Mouse (Mus musculus) C2C12 (cell line): ENCODE data around the gene Tkt. TPM values are rescaled to one million over a fixed set of nuclear protein-coding genes. Genes with fewer than 3 reads are reported as not detected.

Experiments used
- H3K27me3 ChIP-seq: one replicate; pipeline ENCODE4 v1.6.1; 2011; ENCODE audit not compliant: control insufficient read depth, insufficient read depth, insufficient read length
- H3K36me3 ChIP-seq: one replicate; pipeline ENCODE4 v1.6.1; 2011; ENCODE audit not compliant: control insufficient read depth, insufficient read depth
- H3K4me3 ChIP-seq: one replicate; pipeline ENCODE4 v1.5.1; 2011; ENCODE audit warnings: mild to moderate bottlenecking, control low read depth; ENCODE audit not compliant: poor library complexity, insufficient read depth, severe bottlenecking
- H3K79me2 ChIP-seq: one replicate; pipeline ENCODE4 v1.6.1; 2011; ENCODE audit not compliant: control insufficient read depth, insufficient read depth
- H3K79me3 ChIP-seq: one replicate; pipeline ENCODE4 v1.6.1; 2011; ENCODE audit warnings: low read depth, control low read depth
- H3ac ChIP-seq: one replicate; pipeline ENCODE3; 2011; ENCODE audit warnings: low read depth; ENCODE audit not compliant: control insufficient read depth, insufficient read length
- CEBPB ChIP-seq: IDR thresholded peaks from one replicate; pipeline ENCODE4 v1.6.1; 2011; ENCODE audit warnings: low read depth, mild to moderate bottlenecking, control low read depth, moderate library complexity
- CTCF ChIP-seq: IDR thresholded peaks from one replicate; pipeline ENCODE4 v1.5.1; 2011; ENCODE audit not compliant: control insufficient read depth, insufficient read depth, insufficient read length
- FOSL1 ChIP-seq: IDR thresholded peaks from one replicate; pipeline ENCODE4 v1.8.0; 2011; ENCODE audit warnings: mild to moderate bottlenecking, low read length; ENCODE audit not compliant: poor library complexity, insufficient read depth, severe bottlenecking
- MAX ChIP-seq: IDR thresholded peaks from one replicate; pipeline ENCODE4 v1.6.1; 2011; ENCODE audit warnings: mild to moderate bottlenecking, control low read depth
- MYOD1 ChIP-seq: IDR thresholded peaks from one replicate; pipeline ENCODE4 v1.6.1; 2011; ENCODE audit warnings: low read depth; ENCODE audit not compliant: control insufficient read depth, insufficient read length
- MYOG ChIP-seq: IDR thresholded peaks from one replicate; pipeline ENCODE4 v1.6.1; 2011; ENCODE audit not compliant: control insufficient read depth, insufficient read length; ENCODE audit errors: extremely low read depth
- USF1 ChIP-seq: IDR thresholded peaks from one replicate; pipeline ENCODE4 v1.6.1; 2011; ENCODE audit warnings: low read depth, mild to moderate bottlenecking, control low read depth, moderate library complexity
- polyA plus RNA-seq: library from polyadenylated mRNA; unstranded; fragments of >200 nt; fragmentation: generic; extraction: Trizol; gene quantifications from one replicate; pipeline ENCODE4 v1.2.1, GENCODE M21; 2012; ENCODE audit warnings: missing spikeins

Gene Tkt
- polyA plus RNA-seq, 1 experiment = 86.5 TPM

DNA sequence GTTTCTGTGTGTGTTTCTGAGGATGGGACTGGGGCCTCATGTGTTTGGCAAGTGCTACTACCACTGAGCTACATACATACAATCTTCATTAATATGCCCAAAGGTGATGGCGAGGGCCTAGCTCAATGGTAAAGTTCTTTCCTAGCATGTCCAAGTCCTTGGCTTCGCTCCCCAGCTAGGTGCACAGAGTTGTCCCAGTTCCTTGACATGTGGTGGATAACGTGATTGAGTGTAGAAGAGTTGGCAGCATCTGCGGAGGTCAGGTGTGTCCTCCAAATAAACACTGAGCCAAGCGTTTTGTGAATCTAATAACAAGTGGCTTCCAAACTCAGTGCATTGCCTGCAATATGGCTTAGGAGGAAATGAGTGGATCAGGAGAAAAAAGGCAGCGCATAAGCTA, 18.2 kb downstream of the Tkt start:
- Histone ChIP-seq H3K79me3 (no peaks in the 10 kb centered on the region), H3K27me3 (no peaks in the 10 kb centered on the region), H3K4me3 (no peak overlapping the region), H3K79me2 (peaks cover 4% of the 10 kb centered on the region), H3K36me3 (peaks cover 88% of the 10 kb centered on the region), H3ac (no peak overlapping the region)
- TF ChIP-seq FOSL1 (no peak), MAX (no peak), CEBPB (no peak), MYOG (no peak), MYOD1 (no peak), CTCF (no peak), USF1 (no peak)

GRCm38 (mm10) chr14:30568016-30568415, 19.9 kb downstream of the Tkt start:
- Histone ChIP-seq H3ac (no peak overlapping the region), H3K4me3 (no peak overlapping the region), H3K27me3 (no peaks in the 10 kb centered on the region), H3K79me2 (peaks cover 4% of the 10 kb centered on the region), H3K79me3 (no peaks in the 10 kb centered on the region), H3K36me3 (peaks cover 94% of the 10 kb centered on the region)
- TF ChIP-seq MYOG (no peak), MAX (no peak), CEBPB (no peak), FOSL1 (no peak), MYOD1 (no peak), USF1 (no peak), CTCF (no peak)

DNA sequence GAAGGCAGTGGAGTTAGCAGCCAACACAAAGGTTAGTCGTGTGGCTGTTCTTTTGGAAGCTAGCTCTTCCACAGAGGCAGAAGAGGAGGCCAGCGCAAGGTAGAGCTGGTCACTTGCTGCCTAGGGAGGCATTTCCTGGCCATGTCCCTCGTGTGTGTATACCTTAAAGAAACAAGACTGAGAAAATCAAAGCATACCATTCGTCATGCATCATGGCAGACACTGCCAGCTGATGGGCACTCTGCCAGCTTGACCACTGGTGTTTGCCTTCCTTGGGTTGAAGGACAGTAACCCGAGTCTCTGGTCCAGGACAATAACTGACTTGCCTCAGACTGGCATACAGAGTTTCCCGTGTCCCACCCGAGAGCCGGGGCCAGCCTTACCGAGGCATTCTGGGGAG, 22.1 kb downstream of the Tkt start:
- H3ac ChIP-seq = no peak overlapping the region
- TF ChIP-seq MYOD1 (peak; percentile 49), CEBPB (no peak)
- H3K27me3 ChIP-seq = no peaks in the 10 kb centered on the region
- H3K79me3 ChIP-seq = no peaks in the 10 kb centered on the region
- no peak overlapping the region for H3K4me3 ChIP-seq
- H3K79me2 ChIP-seq = no peaks in the 10 kb centered on the region
- H3K36me3 ChIP-seq = peaks cover 94% of the 10 kb centered on the region

GRCm38 (mm10) chr14:30572253-30572652, 24.1 kb downstream of the Tkt start:
- H3K4me3 ChIP-seq = no peak overlapping the region
- H3K79me3 ChIP-seq = no peaks in the 10 kb centered on the region
- no peak overlapping the region for H3ac ChIP-seq
- H3K36me3 ChIP-seq = peaks cover 88% of the 10 kb centered on the region
- H3K79me2 ChIP-seq = no peaks in the 10 kb centered on the region
- TF ChIP-seq CTCF (no peak), CEBPB (no peak), MYOG (no peak)
- H3K27me3 ChIP-seq = no peaks in the 10 kb centered on the region

DNA sequence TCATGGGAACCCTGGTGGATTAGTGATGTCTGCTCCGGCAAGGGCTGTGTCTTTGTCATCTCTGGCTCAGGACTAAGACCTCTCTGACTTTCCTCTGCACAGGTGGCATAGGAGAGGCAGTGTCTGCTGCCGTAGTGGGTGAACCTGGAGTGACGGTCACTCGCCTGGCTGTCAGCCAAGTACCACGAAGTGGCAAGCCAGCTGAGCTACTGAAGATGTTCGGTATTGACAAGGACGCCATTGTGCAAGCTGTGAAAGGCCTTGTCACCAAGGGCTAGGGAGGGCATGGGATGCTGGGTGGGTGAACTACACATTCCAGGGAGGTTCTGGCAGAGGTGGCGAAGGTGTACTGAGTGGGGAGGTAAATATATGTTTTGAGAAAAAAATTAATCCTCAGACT, 25.1 kb downstream of the Tkt start:
- H3ac ChIP-seq = no peak overlapping the region
- TF ChIP-seq FOSL1 (no peak), MYOD1 (no peak), MYOG (no peak), MAX (no peak), CEBPB (no peak), CTCF (no peak), USF1 (no peak)
- no peaks in the 10 kb centered on the region for H3K79me3 ChIP-seq
- H3K4me3 ChIP-seq = no peak overlapping the region
- no peaks in the 10 kb centered on the region for H3K27me3 ChIP-seq
- H3K79me2 ChIP-seq = no peaks in the 10 kb centered on the region
- H3K36me3 ChIP-seq = peaks cover 79% of the 10 kb centered on the region

DNA sequence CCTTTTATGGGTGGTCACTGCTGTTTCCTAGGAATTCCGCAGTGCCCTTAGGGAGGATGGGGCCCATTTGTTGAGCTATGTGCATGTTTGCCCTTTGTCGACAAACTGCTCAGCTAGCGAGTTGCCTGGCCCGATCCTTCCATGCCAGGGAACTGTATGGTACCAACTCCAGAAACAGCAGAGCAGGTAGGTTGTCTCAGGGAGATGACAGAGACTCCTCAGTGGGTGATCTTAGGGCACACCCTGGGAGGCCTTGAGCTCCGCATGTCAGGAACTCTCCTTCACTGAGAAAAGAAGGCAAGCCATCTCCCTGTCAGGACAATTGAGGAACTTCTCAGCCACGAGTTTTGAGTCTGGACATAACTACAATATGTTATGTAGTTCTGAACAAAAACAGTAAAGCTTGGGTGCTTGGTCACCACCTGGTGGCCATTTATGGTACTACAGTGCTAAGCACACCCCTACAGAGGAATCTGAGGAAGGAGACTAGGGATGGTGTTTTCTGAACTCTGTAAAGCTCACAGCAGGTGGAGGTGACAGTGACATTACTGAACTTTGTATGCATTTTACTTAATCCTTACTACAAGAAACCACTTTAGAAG, 25.9 kb downstream of the Tkt start:
- Histone ChIP-seq H3K36me3 (peaks cover 71% of the 10 kb centered on the region), H3K79me3 (no peaks in the 10 kb centered on the region), H3ac (no peak overlapping the region), H3K79me2 (no peaks in the 10 kb centered on the region), H3K27me3 (no peaks in the 10 kb centered on the region), H3K4me3 (no peak overlapping the region)
- TF ChIP-seq CTCF (peak; percentile 47), FOSL1 (no peak)

DNA sequence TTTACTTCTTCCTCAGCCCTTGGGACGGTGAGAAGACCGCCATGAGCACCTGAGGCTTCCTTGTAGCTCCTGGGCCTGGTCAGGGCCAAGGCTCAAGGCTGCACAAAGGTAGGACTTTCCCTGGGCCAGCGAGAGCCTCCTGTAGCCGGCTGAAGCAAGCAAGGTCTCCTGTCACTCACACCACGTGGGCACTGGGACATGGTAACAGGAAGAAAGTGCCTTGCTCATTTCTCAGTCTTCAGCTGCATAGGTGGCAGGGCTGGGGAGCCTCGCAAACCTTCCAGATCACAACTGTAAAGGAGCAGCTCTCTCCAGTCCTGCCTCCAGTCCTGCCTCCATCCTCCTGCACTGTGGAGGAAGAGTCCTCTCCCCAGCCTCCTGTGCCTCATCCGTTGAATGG, 27.6 kb downstream of the Tkt start:
- no peak overlapping the region for H3K4me3 ChIP-seq
- H3K79me2 ChIP-seq = no peaks in the 10 kb centered on the region
- no peaks in the 10 kb centered on the region for H3K27me3 ChIP-seq
- peaks cover 56% of the 10 kb centered on the region for H3K36me3 ChIP-seq
- no peak overlapping the region for H3ac ChIP-seq
- no peaks in the 10 kb centered on the region for H3K79me3 ChIP-seq
- TF ChIP-seq MYOG (no peak), MYOD1 (no peak), FOSL1 (no peak), MAX (no peak), CEBPB (no peak), USF1 (no peak), CTCF (no peak)
